16 mouse cellular contexts compared by ENCODE assay signal in genomic region chr19:58046656-58047055, GRCm38 (mm10).
"Had no signal": no experiment of that assay in that cellular context is flagged by ENCODE, and none has a peak within 500 bp of the region (broad histone marks: within the 10 kb centered on the region; RNA-seq: fewer than 3 reads in every experiment).

No protein-coding gene starts in this region.

- H3K9me3 ChIP-seq: neural tube, embryonic 13.5 days; neural tube, embryonic 15.5 days; stomach, embryonic 15.5 days had no signal

- H3K4me2 ChIP-seq: neural tube, embryonic 13.5 days; neural tube, embryonic 15.5 days; stomach, embryonic 15.5 days had no signal

- H3K36me3 ChIP-seq: neural tube, embryonic 13.5 days; neural tube, embryonic 15.5 days; stomach, embryonic 15.5 days had no signal

- DNase-seq: retina, postnatal 1 day; right cerebral cortex, adult 18-20 months; right cerebral cortex, postnatal 14 days; right cerebral cortex, postnatal 25 days; right cerebral cortex, postnatal 4 days; spleen, adult 18-20 months; thymus, adult 18-20 months; thymus, adult 2 months; thymus, postnatal 14 days; thymus, postnatal 25 days; thymus, postnatal 36 days; thymus, postnatal 4 days had no signal

- H3K9ac ChIP-seq: neural tube, embryonic 13.5 days; neural tube, embryonic 15.5 days; stomach, embryonic 15.5 days had no signal

- H3K27ac ChIP-seq: neural tube, embryonic 13.5 days; neural tube, embryonic 15.5 days; stomach, embryonic 15.5 days; stomach, postnatal 0 days had no signal

- H3K4me3 ChIP-seq: neural tube, embryonic 13.5 days; neural tube, embryonic 15.5 days; stomach, embryonic 15.5 days had no signal

- H3K4me1 ChIP-seq: stomach, embryonic 15.5 days had no signal

- H3K27me3 ChIP-seq: neural tube, embryonic 15.5 days; stomach, embryonic 15.5 days had no signal
